Mouse (Mus musculus): Measurements from ENCODE around the gene Npffr2. TPM values are rescaled to one million over a fixed set of nuclear protein-coding genes. Genes with fewer than 3 reads are reported as not detected.
A peak's percentile ranks its signal among the peaks of the same experiment; 100 is the strongest.
"Not testable (repeated sequence)": the region's sequence is repeated elsewhere in the genome, so short reads cannot be mapped to it uniquely, and the experiment has no call there.

Gene Npffr2
- polyA plus RNA-seq, 1 experiment, result not detected

DNA sequence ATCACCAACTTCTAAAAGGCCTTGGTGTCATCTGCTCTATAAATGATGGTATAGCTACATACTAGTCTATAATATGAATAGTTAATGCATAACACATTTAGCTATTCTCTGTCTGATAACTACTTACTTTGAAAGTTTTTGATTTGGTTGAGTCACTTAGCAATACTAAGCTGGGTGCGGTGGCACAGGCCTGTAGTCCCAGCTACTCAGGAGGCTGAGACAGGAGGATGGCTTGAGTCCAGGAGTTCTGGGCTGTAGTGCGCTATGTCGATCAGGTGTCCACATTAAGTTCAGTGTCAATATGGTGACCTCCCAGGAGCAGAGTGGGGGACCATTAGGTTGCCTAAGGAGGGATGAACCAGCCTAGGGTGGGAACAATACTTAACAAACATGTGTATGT lies 8.8 kb downstream of the Npffr2 start:
- H3K4me1 ChIP-seq (ENCODE audit: control insufficient read depth, insufficient read depth, insufficient read length, low read length), result no peaks in the 10 kb centered on the region
- no peaks in the 10 kb centered on the region for H3K36me3 ChIP-seq (ENCODE audit: control insufficient read depth, insufficient read depth, low read length)
- H3K27me3 ChIP-seq (ENCODE audit: control insufficient read depth, insufficient read depth, low read length), result no peaks in the 10 kb centered on the region
- TF ChIP-seq CTCF (IDR thresholded peaks at IDR 0.05; ENCODE audit: extremely low read depth, insufficient read length, insufficient replicate concordance, low read depth, low read length), result no peak
- no peak for TF ChIP-seq POLR2A (IDR thresholded peaks at IDR 0.05; ENCODE audit: low read depth, low read length)
- no peak overlapping the region for H3K27ac ChIP-seq (ENCODE audit: insufficient read depth, low read depth, low read length)
- H3K4me3 ChIP-seq (ENCODE audit: low read depth, low read length), result no peak overlapping the region
- 95% methylated on average over 3 of the region's 3 CpGs for WGBS

DNA sequence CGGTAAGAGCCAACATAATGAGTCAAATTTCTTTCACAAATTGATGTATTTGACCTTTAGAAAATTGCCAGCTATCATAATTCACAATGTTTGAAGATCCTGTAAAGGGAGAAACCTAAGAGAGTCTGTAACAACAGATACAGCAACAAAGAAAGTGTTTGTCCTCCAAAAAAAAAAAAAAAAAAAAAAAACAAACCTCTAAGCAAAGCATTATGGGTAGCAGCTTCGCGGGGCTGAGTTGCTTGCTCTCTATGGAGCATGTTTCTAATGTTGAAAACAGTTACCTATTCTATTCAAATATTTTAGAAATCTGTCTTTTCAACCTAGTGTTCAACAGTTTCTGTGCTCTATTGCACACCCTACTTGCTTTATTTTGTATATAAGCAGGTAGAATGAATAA lies 15.2 kb downstream of the Npffr2 start:
- Histone ChIP-seq H3K4me1 (ENCODE audit: control insufficient read depth, insufficient read depth, insufficient read length, low read length) (no peaks in the 10 kb centered on the region), H3K36me3 (ENCODE audit: control insufficient read depth, insufficient read depth, low read length) (no peaks in the 10 kb centered on the region), H3K27ac (ENCODE audit: insufficient read depth, low read depth, low read length) (no peak overlapping the region), H3K27me3 (ENCODE audit: control insufficient read depth, insufficient read depth, low read length) (no peaks in the 10 kb centered on the region), H3K4me3 (ENCODE audit: low read depth, low read length) (no peak overlapping the region)
- TF ChIP-seq CTCF (IDR thresholded peaks at IDR 0.05; ENCODE audit: extremely low read depth, insufficient read length, insufficient replicate concordance, low read depth, low read length) (no peak), POLR2A (IDR thresholded peaks at IDR 0.05; ENCODE audit: low read depth, low read length) (no peak)
- 70% methylated on average over 3 of the region's 3 CpGs for WGBS

DNA sequence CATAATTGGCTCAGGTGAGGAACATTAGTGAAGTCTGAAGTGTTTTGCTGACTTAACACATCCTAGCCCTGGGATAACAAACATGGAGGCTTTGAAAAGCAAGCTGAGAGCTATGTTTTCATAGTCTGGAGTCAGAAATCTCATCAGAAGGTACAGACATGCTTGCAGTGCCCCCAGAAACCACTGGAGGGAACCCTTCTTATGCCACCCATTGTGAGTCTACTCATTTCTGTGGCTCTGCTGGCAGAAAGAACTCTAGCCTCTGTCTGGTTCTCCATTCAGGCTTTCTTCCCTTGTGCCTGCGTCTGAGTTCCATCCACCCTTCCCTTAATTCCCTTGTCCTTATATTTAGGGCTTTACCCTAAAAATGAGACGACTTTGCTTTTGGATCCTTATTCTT lies 16.2 kb downstream of the Npffr2 start:
- TF ChIP-seq CTCF (IDR thresholded peaks at IDR 0.05; ENCODE audit: extremely low read depth, insufficient read length, insufficient replicate concordance, low read depth, low read length), result peak; percentile 34; the same call in 1 of the 2 replicates
- TF ChIP-seq POLR2A (IDR thresholded peaks at IDR 0.05; ENCODE audit: low read depth, low read length), result no peak
- WGBS, result 33% methylated on average over 2 of the region's 2 CpGs
- H3K4me1 ChIP-seq (ENCODE audit: control insufficient read depth, insufficient read depth, insufficient read length, low read length), result no peaks in the 10 kb centered on the region
- no peak overlapping the region for H3K4me3 ChIP-seq (ENCODE audit: low read depth, low read length)
- H3K27me3 ChIP-seq (ENCODE audit: control insufficient read depth, insufficient read depth, low read length), result no peaks in the 10 kb centered on the region
- H3K36me3 ChIP-seq (ENCODE audit: control insufficient read depth, insufficient read depth, low read length), result no peaks in the 10 kb centered on the region
- H3K27ac ChIP-seq (ENCODE audit: insufficient read depth, low read depth, low read length), result no peak overlapping the region

DNA sequence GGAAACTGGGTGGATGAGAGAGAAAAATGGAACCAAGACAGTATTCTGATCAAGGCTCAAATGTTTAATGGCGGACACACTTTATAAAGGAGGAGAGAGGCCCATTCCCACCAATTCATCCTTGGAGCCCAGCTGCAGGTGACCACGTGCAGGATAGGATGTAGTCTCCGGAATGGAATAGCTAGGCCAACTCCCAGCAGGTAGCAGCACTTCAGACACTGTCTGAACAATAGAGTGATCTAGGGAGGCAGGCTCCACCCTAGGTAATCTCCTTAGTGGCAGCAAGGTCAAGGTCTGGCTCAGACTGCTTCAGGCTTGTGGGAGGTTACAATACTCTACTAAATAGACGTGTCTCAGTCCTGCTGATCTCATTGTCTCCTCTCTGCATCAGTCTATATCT lies 31.9 kb downstream of the Npffr2 start:
- H3K36me3 ChIP-seq (ENCODE audit: control insufficient read depth, insufficient read depth, low read length); H3K27me3 ChIP-seq (ENCODE audit: control insufficient read depth, insufficient read depth, low read length); H3K4me3 ChIP-seq (ENCODE audit: low read depth, low read length); H3K27ac ChIP-seq (ENCODE audit: insufficient read depth, low read depth, low read length); H3K4me1 ChIP-seq (ENCODE audit: control insufficient read depth, insufficient read depth, insufficient read length, low read length): not testable (repeated sequence)
- 44% methylated on average over 4 of the region's 4 CpGs for WGBS

DNA sequence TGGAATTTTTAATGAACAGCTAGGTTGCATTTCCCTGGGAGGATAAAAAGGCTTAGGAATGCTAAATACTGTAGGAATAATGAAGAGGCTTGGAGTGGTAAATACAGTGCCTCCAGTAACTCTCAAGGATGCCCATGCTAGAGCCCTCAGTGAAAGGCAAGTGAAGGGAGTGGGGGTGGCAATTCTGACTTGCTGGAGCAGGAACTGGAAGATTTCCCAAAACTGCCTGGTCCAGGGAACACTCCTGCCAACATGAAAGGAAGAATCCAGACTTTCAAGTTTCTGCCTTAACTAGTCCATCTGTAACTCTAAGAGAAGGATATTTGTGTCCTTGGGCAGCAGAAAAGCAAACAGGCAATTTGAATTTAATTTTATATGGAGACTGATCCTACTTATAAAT lies 34.2 kb downstream of the Npffr2 start:
- H3K4me3 ChIP-seq (ENCODE audit: low read depth, low read length), result no peak overlapping the region
- no peaks in the 10 kb centered on the region for H3K36me3 ChIP-seq (ENCODE audit: control insufficient read depth, insufficient read depth, low read length)
- TF ChIP-seq CTCF (IDR thresholded peaks at IDR 0.05; ENCODE audit: extremely low read depth, insufficient read length, insufficient replicate concordance, low read depth, low read length) (no peak), POLR2A (IDR thresholded peaks at IDR 0.05; ENCODE audit: low read depth, low read length) (no peak)
- H3K27me3 ChIP-seq (ENCODE audit: control insufficient read depth, insufficient read depth, low read length), result no peaks in the 10 kb centered on the region
- H3K27ac ChIP-seq (ENCODE audit: insufficient read depth, low read depth, low read length), result no peak overlapping the region
- H3K4me1 ChIP-seq (ENCODE audit: control insufficient read depth, insufficient read depth, insufficient read length, low read length), result no peaks in the 10 kb centered on the region

DNA sequence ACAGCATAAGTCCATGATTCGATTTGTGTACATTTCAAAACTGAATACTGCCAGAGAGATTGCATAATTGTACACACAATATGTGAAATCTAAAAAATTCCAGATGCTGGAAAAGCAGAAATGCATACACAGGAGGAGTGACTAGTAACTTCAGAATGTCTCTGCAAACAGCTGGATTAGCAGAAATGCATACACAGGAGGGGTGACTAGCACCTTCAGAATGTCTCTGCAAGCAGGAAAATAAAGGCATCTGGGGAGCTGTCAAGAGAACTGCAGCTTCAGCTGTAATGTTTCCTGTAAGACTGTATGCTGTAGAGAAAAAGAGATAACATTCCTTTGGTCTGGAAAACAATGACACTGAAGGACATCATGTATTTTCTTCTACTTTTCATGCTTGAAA lies 51.4 kb downstream of the Npffr2 start:
- Histone ChIP-seq H3K4me1 (ENCODE audit: control insufficient read depth, insufficient read depth, insufficient read length, low read length) (no peaks in the 10 kb centered on the region), H3K27ac (ENCODE audit: insufficient read depth, low read depth, low read length) (no peak overlapping the region), H3K4me3 (ENCODE audit: low read depth, low read length) (no peak overlapping the region), H3K27me3 (ENCODE audit: control insufficient read depth, insufficient read depth, low read length) (no peaks in the 10 kb centered on the region), H3K36me3 (ENCODE audit: control insufficient read depth, insufficient read depth, low read length) (no peaks in the 10 kb centered on the region)
- TF ChIP-seq CTCF (IDR thresholded peaks at IDR 0.05; ENCODE audit: extremely low read depth, insufficient read length, insufficient replicate concordance, low read depth, low read length), result no peak
- TF ChIP-seq POLR2A (IDR thresholded peaks at IDR 0.05; ENCODE audit: low read depth, low read length), result no peak
- 49% methylated on average over 1 of the region's 1 CpGs for whole genome bisulfite sequencing

DNA sequence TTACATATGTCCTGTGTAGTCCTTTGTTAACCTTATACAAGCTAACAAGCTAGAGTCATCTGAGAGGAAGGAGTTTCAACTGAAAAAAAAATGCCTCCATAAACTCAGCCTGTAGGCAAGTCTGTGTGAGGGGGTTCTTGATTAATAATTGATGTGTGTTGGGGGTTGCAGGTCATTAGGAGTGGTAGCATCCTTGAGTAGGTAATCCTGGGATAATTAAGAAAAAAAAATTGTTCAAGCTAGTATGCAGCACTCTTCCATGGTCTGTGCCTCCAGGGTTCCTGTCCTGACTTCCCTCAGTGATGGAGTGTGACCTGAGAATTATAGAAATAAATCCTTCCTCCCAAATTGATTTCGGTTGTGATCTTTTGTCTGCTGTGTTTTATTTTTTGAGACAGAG lies 52.0 kb downstream of the Npffr2 start:
- Histone ChIP-seq H3K36me3 (ENCODE audit: control insufficient read depth, insufficient read depth, low read length) (no peaks in the 10 kb centered on the region), H3K4me1 (ENCODE audit: control insufficient read depth, insufficient read depth, insufficient read length, low read length) (no peaks in the 10 kb centered on the region), H3K4me3 (ENCODE audit: low read depth, low read length) (no peak overlapping the region), H3K27ac (ENCODE audit: insufficient read depth, low read depth, low read length) (no peak overlapping the region), H3K27me3 (ENCODE audit: control insufficient read depth, insufficient read depth, low read length) (no peaks in the 10 kb centered on the region)
- WGBS, result 84% methylated on average over 1 of the region's 1 CpGs
- TF ChIP-seq CTCF (IDR thresholded peaks at IDR 0.05; ENCODE audit: extremely low read depth, insufficient read length, insufficient replicate concordance, low read depth, low read length) (no peak), POLR2A (IDR thresholded peaks at IDR 0.05; ENCODE audit: low read depth, low read length) (no peak)

DNA sequence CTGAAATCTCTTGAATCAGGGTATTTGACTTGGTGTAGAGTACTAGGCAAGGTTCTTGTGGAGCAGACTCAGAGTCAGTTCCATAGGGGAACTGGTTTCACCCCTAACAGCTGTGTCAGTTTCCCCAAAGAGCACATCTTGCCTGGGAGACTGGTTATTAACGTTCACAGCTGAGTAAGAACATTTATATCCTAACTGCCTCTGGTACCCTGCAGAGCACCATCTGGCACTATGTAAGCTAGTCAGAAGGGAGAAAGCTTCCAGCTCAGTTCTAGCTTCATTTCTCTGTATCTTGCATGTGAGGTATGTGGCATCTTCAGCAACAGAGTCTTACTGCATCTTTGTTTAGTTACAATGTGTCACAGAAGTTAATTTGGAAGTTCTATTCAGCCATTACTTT lies 53.9 kb downstream of the Npffr2 start:
- H3K36me3 ChIP-seq (ENCODE audit: control insufficient read depth, insufficient read depth, low read length), result no peaks in the 10 kb centered on the region
- WGBS, result 70% methylated on average over 1 of the region's 1 CpGs

More for the DNA sequence above, 53.9 kb downstream of the Npffr2 start:
- Histone ChIP-seq H3K4me3 (ENCODE audit: low read depth, low read length) (no peak overlapping the region), H3K4me1 (ENCODE audit: control insufficient read depth, insufficient read depth, insufficient read length, low read length) (no peaks in the 10 kb centered on the region), H3K27me3 (ENCODE audit: control insufficient read depth, insufficient read depth, low read length) (no peaks in the 10 kb centered on the region), H3K27ac (ENCODE audit: insufficient read depth, low read depth, low read length) (no peak overlapping the region)
- TF ChIP-seq POLR2A (IDR thresholded peaks at IDR 0.05; ENCODE audit: low read depth, low read length) (no peak), CTCF (IDR thresholded peaks at IDR 0.05; ENCODE audit: extremely low read depth, insufficient read length, insufficient replicate concordance, low read depth, low read length) (no peak)
